Mouse (Mus musculus) MEL (cell line): ENCODE data around the gene Tmem170. TPM values are rescaled to one million over a fixed set of nuclear protein-coding genes. Genes with fewer than 3 reads are reported as not detected.

Experiments
- DNase-seq: peaks from one replicate; pipeline ENCODE4 v3.0.0; 2011; ENCODE audit warnings: low read depth, low spot score
- H3K27ac ChIP-seq: 2 replicates; pipeline ENCODE4 v1.5.1; 2012; ENCODE audit warnings: low read depth, mild to moderate bottlenecking, control low read depth, low read length, moderate library complexity; ENCODE audit not compliant: control insufficient read depth
- H3K27me3 ChIP-seq, 2 experiments: fragments of 150-350 bp in 1 of 2; sonication (generic) in 1 of 2; 2 replicates each; pipeline ENCODE4 v1.6.1; 2012; ENCODE audit warnings: low read length in 2 of 2, mild to moderate bottlenecking in 2 of 2, improper control_type of control experiment in 1 of 2, moderate library complexity in 1 of 2; ENCODE audit not compliant: insufficient read depth in 2 of 2, control insufficient read depth in 1 of 2
- H3K36me3 ChIP-seq, 2 experiments: 2 replicates each; pipeline ENCODE4 v1.6.1; 2012 to 2014; ENCODE audit warnings: low read length in 2 of 2, improper control_type of control experiment in 1 of 2, inconsistent platforms in 1 of 2, mild to moderate bottlenecking in 1 of 2; ENCODE audit not compliant: insufficient read depth in 2 of 2, control insufficient read depth in 1 of 2
- H3K4me1 ChIP-seq, 2 experiments: fragments of 150-350 bp in 1 of 2; sonication (generic) in 1 of 2; 2 replicates each; pipeline ENCODE4 v1.6.1; 2012; ENCODE audit warnings: low read length in 2 of 2, improper control_type of control experiment in 1 of 2, mild to moderate bottlenecking in 1 of 2; ENCODE audit not compliant: insufficient read depth in 2 of 2, control insufficient read depth in 1 of 2
- H3K4me3 ChIP-seq, 2 experiments: fragments of 150-350 bp in 1 of 2; sonication (generic) in 1 of 2; 2 replicates each; pipeline ENCODE4 v1.5.1; 2012; ENCODE audit warnings: low read depth in 2 of 2, low read length in 2 of 2, mild to moderate bottlenecking in 2 of 2, moderate library complexity in 2 of 2, control low read depth in 1 of 2, improper control_type of control experiment in 1 of 2; ENCODE audit not compliant: control insufficient read depth in 1 of 2, insufficient read depth in 1 of 2
- H3K79me2 ChIP-seq: 2 replicates; pipeline ENCODE4 v1.6.1; 2012; ENCODE audit warnings: mild to moderate bottlenecking, low read length, moderate library complexity; ENCODE audit not compliant: control insufficient read depth, poor library complexity, insufficient read depth
- H3K9ac ChIP-seq: 2 replicates; pipeline ENCODE4 v1.6.1; 2012; ENCODE audit warnings: low read depth, mild to moderate bottlenecking, control low read depth, low read length, moderate library complexity; ENCODE audit not compliant: control insufficient read depth, poor library complexity, severe bottlenecking
- H3K9me3 ChIP-seq: fragments of 150-350 bp; sonication (generic); replicated peaks from 2 replicates; pipeline ENCODE4 v1.6.1; 2012; ENCODE audit warnings: mild to moderate bottlenecking, low read length, improper control_type of control experiment, moderate library complexity; ENCODE audit not compliant: insufficient read depth
- CHD2 ChIP-seq: IDR thresholded peaks from 2 replicates; pipeline ENCODE4 v1.6.1; 2011; ENCODE audit warnings: low read length, improper control_type of control experiment
- CTCF ChIP-seq, 3 experiments: IDR thresholded peaks in 2 of 3; conservative IDR thresholded peaks in 1 of 3; 2 replicates each; pipeline ENCODE4 v1.5.1; 2011 to 2012; ENCODE audit warnings: low read length in 3 of 3, low read depth in 2 of 3, mild to moderate bottlenecking in 2 of 3, improper control_type of control experiment in 1 of 3, inconsistent platforms in 1 of 3, mixed read lengths in 1 of 3, moderate library complexity in 1 of 3; ENCODE audit not compliant: control insufficient read depth in 1 of 3, insufficient read depth in 1 of 3, poor library complexity in 1 of 3, severe bottlenecking in 1 of 3
- ETS1 ChIP-seq: IDR thresholded peaks from 2 replicates; pipeline ENCODE4 v1.6.1; 2012; ENCODE audit warnings: low read depth, mild to moderate bottlenecking, inconsistent platforms, low read length, improper control_type of control experiment, moderate library complexity
- GATA1 ChIP-seq: IDR thresholded peaks from 2 replicates; pipeline ENCODE4 v1.6.1; 2011; ENCODE audit warnings: low read depth, low read length, improper control_type of control experiment
- MYB ChIP-seq: IDR thresholded peaks from 2 replicates; pipeline ENCODE4 v1.6.1; 2011; ENCODE audit warnings: mild to moderate bottlenecking, low read depth, low read length, improper control_type of control experiment
- POLR2A ChIP-seq, 2 experiments: IDR thresholded peaks; 2 replicates each; pipeline ENCODE4 v1.6.1; 2011 to 2012; ENCODE audit warnings: low read length in 2 of 2, mild to moderate bottlenecking in 2 of 2, control low read depth in 1 of 2, improper control_type of control experiment in 1 of 2, low read depth in 1 of 2, moderate library complexity in 1 of 2; ENCODE audit not compliant: control insufficient read depth in 1 of 2, insufficient read depth in 1 of 2, poor library complexity in 1 of 2
- POLR2AphosphoS2 ChIP-seq: IDR thresholded peaks from 2 replicates; pipeline ENCODE4 v1.6.1; 2011; ENCODE audit warnings: low read length, improper control_type of control experiment
- RAD21 ChIP-seq: IDR thresholded peaks from 2 replicates; pipeline ENCODE4 v1.6.1; 2011; ENCODE audit warnings: mild to moderate bottlenecking, low read depth, low read length, improper control_type of control experiment
- RCOR1 ChIP-seq: IDR thresholded peaks from 2 replicates; pipeline ENCODE4 v1.6.1; 2012; ENCODE audit warnings: low read depth, mild to moderate bottlenecking, inconsistent platforms, low read length, improper control_type of control experiment
- TAL1 ChIP-seq: IDR thresholded peaks from 2 replicates; pipeline ENCODE4 v1.6.1; 2012; ENCODE audit warnings: mild to moderate bottlenecking, inconsistent platforms, low read length, moderate library complexity, mixed read lengths
- UBTF ChIP-seq: IDR thresholded peaks from 2 replicates; pipeline ENCODE4 v1.6.1; 2012; ENCODE audit warnings: low read depth, mild to moderate bottlenecking, inconsistent platforms, low read length, improper control_type of control experiment, moderate library complexity, borderline replicate concordance; ENCODE audit not compliant: insufficient read depth
- USF1 ChIP-seq: IDR thresholded peaks from 2 replicates; pipeline ENCODE4 v1.6.1; 2014; ENCODE audit warnings: low read depth, mild to moderate bottlenecking, inconsistent platforms, low read length, improper control_type of control experiment, moderate library complexity
- USF2 ChIP-seq, 2 experiments: IDR thresholded peaks; 2 replicates each; pipeline ENCODE4 v1.6.1; 2011 to 2012; ENCODE audit warnings: improper control_type of control experiment in 2 of 2, low read length in 2 of 2, borderline replicate concordance in 1 of 2, inconsistent platforms in 1 of 2, low read depth in 1 of 2, mild to moderate bottlenecking in 1 of 2; ENCODE audit not compliant: insufficient read depth in 1 of 2
- polyA plus RNA-seq, 2 experiments: library from polyadenylated mRNA; stranded (reverse) in 1 of 2; unstranded in 1 of 2; fragments of >175 nt in 1 of 2; fragments of >200 nt in 1 of 2; gene quantifications; 2 replicates each; pipeline versions ENCODE4 v1.2.1 to v1.2.4; 2012; ENCODE audit warnings: low replicate concordance in 2 of 2, low read depth in 1 of 2; ENCODE audit not compliant: insufficient read length in 2 of 2, insufficient read depth in 1 of 2, missing spikeins in 1 of 2
- total RNA-seq: library from RNA; depleted of rRNA; stranded (reverse); fragments of 300-350 nt; gene quantifications from 2 replicates; pipeline ENCODE4 v1.2.3, GENCODE M21; 2012; rRNA removed

Gene Tmem170
- total and polyA plus RNA-seq, 3 experiments = 2.9 to 4.6 TPM; not detected in 1

DNA sequence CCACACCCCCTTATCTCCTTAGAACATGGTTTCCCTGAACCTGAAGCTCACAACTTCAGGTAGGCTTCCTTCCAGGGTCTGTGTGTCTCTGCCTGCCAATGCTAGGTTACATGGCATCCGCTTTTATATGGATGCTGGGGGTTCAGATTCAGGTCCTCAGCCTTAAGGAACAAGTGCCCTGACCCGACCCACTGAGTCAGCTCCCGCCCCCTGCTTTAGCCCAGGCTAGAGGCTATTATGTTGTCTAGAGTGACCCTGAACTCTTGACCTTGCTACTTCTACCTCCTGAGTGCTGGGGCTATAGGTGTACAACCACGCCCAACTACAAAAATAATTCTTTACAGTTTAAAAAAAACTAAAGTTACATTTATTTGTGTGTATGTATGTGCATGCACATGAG is 61.5 kb downstream of the Tmem170 start:
- Histone ChIP-seq H3K4me3 (no peak overlapping the region), H3K9ac (no peak overlapping the region), H3K4me1 (peaks cover 0 to 5% of the 10 kb centered on the region in 2 experiments; a peak in 2 of 4 replicates), H3K79me2 (no peaks in the 10 kb centered on the region), H3K36me3 (peaks cover 8 to 15% of the 10 kb centered on the region in 2 experiments; a peak in 3 of 4 replicates), H3K9me3 (no peaks in the 10 kb centered on the region), H3K27ac (no peak overlapping the region), H3K27me3 (no peaks in the 10 kb centered on the region)
- no peak for TF ChIP-seq POLR2AphosphoS2
- no peak for TF ChIP-seq TAL1
- TF ChIP-seq MYB = no peak
- TF ChIP-seq GATA1 = no peak
- no peak for DNase-seq

DNA sequence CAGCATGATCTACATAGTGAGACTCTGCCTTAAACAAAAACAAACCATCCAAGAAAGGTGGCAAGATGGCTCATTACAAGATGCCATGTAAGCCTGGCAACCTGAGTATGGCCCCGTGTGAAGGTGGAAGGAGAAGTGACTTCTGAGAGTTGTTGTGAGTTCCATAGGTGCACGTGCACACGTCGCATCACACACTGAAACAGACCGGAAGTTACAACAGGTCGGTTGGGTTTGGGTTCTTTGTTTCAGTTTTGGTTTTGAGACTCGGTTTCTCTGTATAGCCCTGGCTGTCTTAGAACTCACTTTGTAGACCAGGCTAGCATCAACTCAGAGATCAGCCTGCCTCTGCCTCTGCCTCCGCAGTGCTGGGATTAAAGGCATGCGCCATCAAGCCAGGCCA is 62.7 kb downstream of the Tmem170 start:
- Histone ChIP-seq H3K27ac (no peak overlapping the region), H3K79me2 (no peaks in the 10 kb centered on the region), H3K9ac (no peak overlapping the region), H3K9me3 (no peaks in the 10 kb centered on the region), H3K4me3 (no peak overlapping the region), H3K36me3 (peaks cover 1 to 15% of the 10 kb centered on the region in 2 experiments; a peak in 2 of 4 replicates), H3K27me3 (no peaks in the 10 kb centered on the region), H3K4me1 (peaks cover 0 to 1% of the 10 kb centered on the region in 2 experiments; a peak in 1 of 4 replicates)
- no peak for DNase-seq
- TF ChIP-seq USF1 (no peak), ETS1 (no peak), CTCF (IDR thresholded peaks at IDR 0.05 in 2 of 3, conservative IDR thresholded peaks at IDR 0.05 in 1 of 3; ENCODE audit: control insufficient read depth in 1 of 3, insufficient read depth in 1 of 3, low read depth in 2 of 3, low read length in 3 of 3, poor library complexity in 1 of 3, severe bottlenecking in 1 of 3) (no peak), POLR2A (IDR thresholded peaks at IDR 0.05; ENCODE audit: control insufficient read depth in 1 of 2, insufficient read depth in 1 of 2, low read depth in 1 of 2, low read length in 2 of 2, poor library complexity in 1 of 2) (no peak), RCOR1 (no peak), UBTF (no peak), USF2 (IDR thresholded peaks at IDR 0.05; ENCODE audit: borderline replicate concordance in 1 of 2, insufficient read depth in 1 of 2, low read depth in 1 of 2, low read length in 2 of 2) (no peak), RAD21 (no peak), CHD2 (no peak)

Other genes starting within 250 kb of the Tmem170 start
- gene Ldhd, start 246.4 kb downstream of the Tmem170 start, total RNA-seq = 0.03 and 0.04 TPM in 2 replicates
- gene Ldhd, start 246.4 kb downstream of the Tmem170 start, polyA plus RNA-seq = not detected
- gene Zfp1, start 233.3 kb downstream of the Tmem170 start, total RNA-seq = 12.0 and 12.2 TPM in 2 replicates
- gene Zfp1, start 233.3 kb downstream of the Tmem170 start, polyA plus RNA-seq = 10 to 100 TPM in 1 of 2 experiments, not detected in 1; 12.4 TPM
- gene Ctrb1, start 185.7 kb downstream of the Tmem170 start, total RNA-seq = not detected in 2 replicates
- not detected for gene Ctrb1, start 185.7 kb downstream of the Tmem170 start, polyA plus RNA-seq
- 6.5 and 7.5 TPM in 2 replicates for gene Bcar1, start 132.9 kb downstream of the Tmem170 start, total RNA-seq
- gene Bcar1, start 132.9 kb downstream of the Tmem170 start, polyA plus RNA-seq = 10 to 100 TPM in 1 of 2 experiments, not detected in 1; 17.4 TPM
- 168 and 185 TPM in 2 replicates for gene Cfdp1, start 22.5 kb downstream of the Tmem170 start, total RNA-seq
- 100 to 1,000 TPM in 1 of 2 experiments, not detected in 1; 214 TPM for gene Cfdp1, start 22.5 kb downstream of the Tmem170 start, polyA plus RNA-seq
- not detected in 2 replicates for gene Chst5, start 33.7 kb upstream of the Tmem170 start, total RNA-seq
- not detected for gene Chst5, start 33.7 kb upstream of the Tmem170 start, polyA plus RNA-seq
- 0.85 and 0.95 TPM in 2 replicates for gene Tmem231, start 57.1 kb upstream of the Tmem170 start, total RNA-seq
- 1 to 10 TPM in 1 of 2 experiments, not detected in 1; 2.5 TPM for gene Tmem231, start 57.1 kb upstream of the Tmem170 start, polyA plus RNA-seq
- gene Gabarapl2, start 64.0 kb upstream of the Tmem170 start, total RNA-seq = 18.4 and 21.6 TPM in 2 replicates
- gene Gabarapl2, start 64.0 kb upstream of the Tmem170 start, polyA plus RNA-seq = 10 to 100 TPM in 1 of 2 experiments, not detected in 1; 22.5 TPM
- 6.4 and 8.3 TPM in 2 replicates for gene Adat1, start 115.6 kb upstream of the Tmem170 start, total RNA-seq
- gene Adat1, start 115.6 kb upstream of the Tmem170 start, polyA plus RNA-seq = 1 to 10 TPM in 1 of 2 experiments, not detected in 1; 9.3 TPM
- 295 and 302 TPM in 2 replicates for gene Kars, start 134.6 kb upstream of the Tmem170 start, total RNA-seq
- gene Kars, start 134.6 kb upstream of the Tmem170 start, polyA plus RNA-seq = 100 to 1,000 TPM; 355 to 642 TPM
- 10.9 and 12.5 TPM in 2 replicates for gene Terf2ip, start 134.6 kb upstream of the Tmem170 start, total RNA-seq
- gene Terf2ip, start 134.6 kb upstream of the Tmem170 start, polyA plus RNA-seq = 10 to 100 TPM in 1 of 2 experiments, not detected in 1; 15.1 TPM
- gene Gm6793, start 138.3 kb upstream of the Tmem170 start, total RNA-seq = 0.10 and 0.19 TPM in 2 replicates
- under 1 TPM in 1 of 2 experiments, not detected in 1; 0.46 TPM for gene Gm6793, start 138.3 kb upstream of the Tmem170 start, polyA plus RNA-seq